Mouse (Mus musculus): Measurements from ENCODE around the gene Elovl5. TPM values are rescaled to one million over a fixed set of nuclear protein-coding genes. Genes with fewer than 3 reads are reported as not detected.

Elovl5 gene
- polyA plus RNA-seq, 1 experiment: 115 TPM

DNA sequence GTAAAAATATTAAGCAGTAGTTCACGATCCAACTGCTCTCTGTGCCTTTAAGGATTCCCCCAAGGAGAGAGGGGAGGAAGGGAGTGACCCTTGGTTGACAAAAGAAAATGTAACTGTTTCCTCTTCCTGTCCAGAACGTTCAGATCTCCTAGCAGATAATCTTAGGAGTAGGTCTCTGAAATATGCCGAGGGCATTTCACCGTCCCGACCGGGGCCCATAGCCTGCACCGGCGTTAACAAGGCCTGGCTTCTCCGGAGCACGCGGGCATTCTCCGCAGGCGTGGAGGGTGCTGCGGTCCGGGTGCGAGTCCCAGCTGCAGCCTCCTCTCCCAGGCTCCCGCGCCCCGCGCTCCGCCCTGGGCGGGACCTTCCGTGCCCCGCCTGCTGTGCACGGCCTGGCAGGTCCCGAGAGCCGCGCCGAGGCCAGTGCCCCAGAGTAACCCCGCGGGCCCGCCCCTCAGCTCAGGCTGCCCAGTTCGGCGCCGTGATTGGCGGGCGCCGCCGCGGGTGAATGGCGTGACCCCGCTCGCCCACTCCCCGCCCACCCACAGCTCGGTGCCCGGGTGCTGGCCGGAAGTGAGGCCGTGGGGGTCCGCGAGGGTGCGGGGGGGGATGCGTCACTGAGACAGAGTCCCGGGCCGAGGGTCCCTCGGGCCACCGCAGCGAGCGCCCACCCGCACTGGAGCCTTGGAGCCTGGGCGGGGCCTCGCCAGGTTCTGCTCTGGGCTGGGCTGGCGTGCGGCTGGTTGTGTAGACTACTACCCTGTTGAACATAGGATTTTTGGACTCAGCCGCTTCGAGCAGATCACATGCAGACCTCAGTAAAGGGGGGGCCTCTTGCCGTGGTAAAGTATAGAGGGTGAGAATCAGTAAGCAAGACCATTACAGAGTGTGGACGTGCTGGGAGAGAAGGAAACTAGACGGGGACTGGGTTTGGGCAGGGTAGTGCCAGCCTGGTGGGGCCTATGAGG is 6.6 kb upstream of the Elovl5 start:
- Histone ChIP-seq H3K4me3 (ENCODE audit: low read depth, low read length) (peak overlapping the region; percentile 94), H3K9me3 (replicated peaks; ENCODE audit: control insufficient read depth, insufficient read depth, low read length, poor library complexity, severe bottlenecking) (no peaks in the 10 kb centered on the region), H3K27ac (ENCODE audit: insufficient read depth, low read length) (peak overlapping the region; percentile 52; the same call in 1 of the 2 replicates), H3K27me3 (ENCODE audit: control insufficient read depth, insufficient read depth, low read length, poor library complexity, severe bottlenecking) (no peaks in the 10 kb centered on the region), H3K36me3 (ENCODE audit: control insufficient read depth, insufficient read depth, low read length, poor library complexity, severe bottlenecking) (no peaks in the 10 kb centered on the region), H3K9ac (ENCODE audit: low read depth, poor library complexity, severe bottlenecking) (peak overlapping the region; percentile 86), H3K4me1 (ENCODE audit: control insufficient read depth, insufficient read depth, low read length) (peaks cover 2% of the 10 kb centered on the region)
- TF ChIP-seq EP300 (IDR thresholded peaks at IDR 0.05; ENCODE audit: insufficient read depth, low read depth, low read length) (no peak), CTCF (IDR thresholded peaks at IDR 0.05; ENCODE audit: low read depth, low read length) (no peak), POLR2A (IDR thresholded peaks at IDR 0.05; ENCODE audit: insufficient read depth, low read length) (no peak)

DNA sequence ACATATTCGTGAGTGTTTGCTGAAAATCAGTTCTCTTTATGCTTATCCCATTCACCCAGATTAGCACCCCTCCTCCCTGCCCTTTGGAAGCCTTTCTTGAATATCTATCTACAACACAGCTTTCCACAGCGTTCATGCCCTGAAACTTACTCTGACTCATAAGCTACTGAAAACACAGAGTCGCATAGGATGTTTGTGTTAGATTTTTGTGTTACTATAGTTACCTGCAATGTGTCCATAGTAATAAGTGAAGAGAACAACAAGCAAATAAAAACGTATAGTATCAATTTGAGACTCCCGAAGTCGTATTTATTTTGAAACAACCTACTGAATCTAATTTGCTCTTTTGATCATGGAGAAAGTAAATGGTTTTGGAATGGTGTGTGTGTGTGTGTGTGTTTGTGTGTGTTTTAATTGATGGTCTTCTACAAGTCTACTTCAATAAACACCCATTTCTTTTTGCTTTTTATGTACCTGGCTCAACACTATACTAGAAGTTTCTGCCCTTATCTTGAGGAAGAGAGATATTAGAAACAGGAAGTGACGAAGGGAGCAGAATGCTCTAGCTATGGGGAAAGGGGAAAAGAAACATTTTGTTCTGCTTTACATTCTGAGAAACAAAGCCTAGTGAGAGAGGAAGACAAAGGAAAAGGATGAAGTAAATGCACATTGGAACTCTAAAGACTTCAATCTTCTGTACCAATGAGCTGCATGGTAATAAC is 5.5 kb upstream of the Elovl5 start:
- peak overlapping the region; percentile 86 for H3K9ac ChIP-seq (ENCODE audit: low read depth, poor library complexity, severe bottlenecking)
- no peaks in the 10 kb centered on the region for H3K36me3 ChIP-seq (ENCODE audit: control insufficient read depth, insufficient read depth, low read length, poor library complexity, severe bottlenecking)
- no peak for TF ChIP-seq EP300 (IDR thresholded peaks at IDR 0.05; ENCODE audit: insufficient read depth, low read depth, low read length)
- TF ChIP-seq POLR2A (IDR thresholded peaks at IDR 0.05; ENCODE audit: insufficient read depth, low read length): no peak
- TF ChIP-seq CTCF (IDR thresholded peaks at IDR 0.05; ENCODE audit: low read depth, low read length): no peak
- peaks cover 2% of the 10 kb centered on the region for H3K4me1 ChIP-seq (ENCODE audit: control insufficient read depth, insufficient read depth, low read length)
- no peaks in the 10 kb centered on the region for H3K9me3 ChIP-seq (replicated peaks; ENCODE audit: control insufficient read depth, insufficient read depth, low read length, poor library complexity, severe bottlenecking)
- H3K27ac ChIP-seq (ENCODE audit: insufficient read depth, low read length): no peak overlapping the region
- no peaks in the 10 kb centered on the region for H3K27me3 ChIP-seq (ENCODE audit: control insufficient read depth, insufficient read depth, low read length, poor library complexity, severe bottlenecking)
- H3K4me3 ChIP-seq (ENCODE audit: low read depth, low read length): no peak overlapping the region

GRCm38 (mm10) chr9:77912246-77912645 is 4.9 kb upstream of the Elovl5 start:
- Histone ChIP-seq H3K4me3 (ENCODE audit: low read depth, low read length) (no peak overlapping the region), H3K27ac (ENCODE audit: insufficient read depth, low read length) (no peak overlapping the region), H3K4me1 (ENCODE audit: control insufficient read depth, insufficient read depth, low read length) (peaks cover 2% of the 10 kb centered on the region), H3K36me3 (ENCODE audit: control insufficient read depth, insufficient read depth, low read length, poor library complexity, severe bottlenecking) (no peaks in the 10 kb centered on the region), H3K9ac (ENCODE audit: low read depth, poor library complexity, severe bottlenecking) (no peak overlapping the region), H3K27me3 (ENCODE audit: control insufficient read depth, insufficient read depth, low read length, poor library complexity, severe bottlenecking) (no peaks in the 10 kb centered on the region), H3K9me3 (replicated peaks; ENCODE audit: control insufficient read depth, insufficient read depth, low read length, poor library complexity, severe bottlenecking) (no peaks in the 10 kb centered on the region)
- TF ChIP-seq CTCF (IDR thresholded peaks at IDR 0.05; ENCODE audit: low read depth, low read length) (no peak), POLR2A (IDR thresholded peaks at IDR 0.05; ENCODE audit: insufficient read depth, low read length) (no peak), EP300 (IDR thresholded peaks at IDR 0.05; ENCODE audit: insufficient read depth, low read depth, low read length) (no peak)

GRCm38 (mm10) chr9:77914616-77915015 is 2.5 kb upstream of the Elovl5 start:
- Histone ChIP-seq H3K36me3 (ENCODE audit: control insufficient read depth, insufficient read depth, low read length, poor library complexity, severe bottlenecking) (no peaks in the 10 kb centered on the region), H3K9me3 (replicated peaks; ENCODE audit: control insufficient read depth, insufficient read depth, low read length, poor library complexity, severe bottlenecking) (no peaks in the 10 kb centered on the region), H3K27ac (ENCODE audit: insufficient read depth, low read length) (no peak overlapping the region), H3K4me3 (ENCODE audit: low read depth, low read length) (no peak overlapping the region), H3K27me3 (ENCODE audit: control insufficient read depth, insufficient read depth, low read length, poor library complexity, severe bottlenecking) (no peaks in the 10 kb centered on the region), H3K4me1 (ENCODE audit: control insufficient read depth, insufficient read depth, low read length) (peaks cover under 1% of the 10 kb centered on the region), H3K9ac (ENCODE audit: low read depth, poor library complexity, severe bottlenecking) (no peak overlapping the region)
- TF ChIP-seq CTCF (IDR thresholded peaks at IDR 0.05; ENCODE audit: low read depth, low read length) (no peak), EP300 (IDR thresholded peaks at IDR 0.05; ENCODE audit: insufficient read depth, low read depth, low read length) (no peak)

DNA sequence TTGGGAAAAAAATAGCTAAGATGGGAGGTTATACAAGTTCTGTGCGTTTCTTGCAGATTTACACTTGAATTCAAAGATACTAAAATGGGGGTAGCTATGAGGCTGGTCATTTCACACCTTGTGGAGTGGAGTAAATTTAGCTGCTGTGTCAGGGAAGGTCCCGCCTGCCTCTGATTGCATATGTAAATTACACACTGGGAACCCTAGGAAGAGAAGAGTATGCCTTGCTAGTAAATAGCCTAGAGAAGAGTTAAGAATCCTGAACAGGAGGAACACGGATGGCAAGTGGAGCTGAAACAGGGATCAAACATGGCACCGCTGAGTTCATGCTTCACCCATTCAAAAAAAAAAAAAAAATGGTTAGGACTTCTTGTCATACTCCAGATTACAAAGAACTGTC is 1.4 kb upstream of the Elovl5 start:
- Histone ChIP-seq H3K36me3 (ENCODE audit: control insufficient read depth, insufficient read depth, low read length, poor library complexity, severe bottlenecking) (no peaks in the 10 kb centered on the region), H3K9me3 (replicated peaks; ENCODE audit: control insufficient read depth, insufficient read depth, low read length, poor library complexity, severe bottlenecking) (no peaks in the 10 kb centered on the region), H3K27me3 (ENCODE audit: control insufficient read depth, insufficient read depth, low read length, poor library complexity, severe bottlenecking) (no peaks in the 10 kb centered on the region), H3K4me1 (ENCODE audit: control insufficient read depth, insufficient read depth, low read length) (no peaks in the 10 kb centered on the region), H3K4me3 (ENCODE audit: low read depth, low read length) (no peak overlapping the region), H3K27ac (ENCODE audit: insufficient read depth, low read length) (no peak overlapping the region), H3K9ac (ENCODE audit: low read depth, poor library complexity, severe bottlenecking) (no peak overlapping the region)
- no peak for TF ChIP-seq CTCF (IDR thresholded peaks at IDR 0.05; ENCODE audit: low read depth, low read length)
- TF ChIP-seq EP300 (IDR thresholded peaks at IDR 0.05; ENCODE audit: insufficient read depth, low read depth, low read length): no peak

All from ES-Bruce4 (cell line).